Mouse (Mus musculus): ENCODE results near the gene Kcnh3.
"Not testable (repeated sequence)": the region's sequence is repeated elsewhere in the genome, so short reads cannot be mapped to it uniquely, and the experiment has no call there.

Kcnh3 gene

DNA sequence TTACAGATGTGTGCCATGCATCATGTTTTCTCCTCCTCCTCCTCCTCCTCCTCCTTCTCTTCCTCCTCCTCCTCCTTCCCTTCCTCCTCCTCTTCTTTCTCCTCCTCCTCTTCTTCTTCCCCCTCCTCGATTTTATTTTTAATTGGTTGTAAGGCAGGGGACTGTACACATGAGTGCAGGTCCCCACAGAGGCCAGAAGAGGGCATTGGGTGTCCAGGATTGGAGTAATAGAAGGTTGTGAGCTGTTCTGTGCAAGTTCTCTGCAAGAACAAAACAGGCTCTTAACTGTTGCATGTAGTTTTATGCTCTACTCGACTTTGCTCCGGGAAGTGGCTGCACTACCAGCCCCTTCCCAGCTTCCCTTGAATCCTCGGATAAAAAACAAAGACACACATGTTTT lies 15.5 kb downstream of the Kcnh3 start:
- peak; percentile 37 for DNase-seq (ENCODE audit: low spot score)

DNA sequence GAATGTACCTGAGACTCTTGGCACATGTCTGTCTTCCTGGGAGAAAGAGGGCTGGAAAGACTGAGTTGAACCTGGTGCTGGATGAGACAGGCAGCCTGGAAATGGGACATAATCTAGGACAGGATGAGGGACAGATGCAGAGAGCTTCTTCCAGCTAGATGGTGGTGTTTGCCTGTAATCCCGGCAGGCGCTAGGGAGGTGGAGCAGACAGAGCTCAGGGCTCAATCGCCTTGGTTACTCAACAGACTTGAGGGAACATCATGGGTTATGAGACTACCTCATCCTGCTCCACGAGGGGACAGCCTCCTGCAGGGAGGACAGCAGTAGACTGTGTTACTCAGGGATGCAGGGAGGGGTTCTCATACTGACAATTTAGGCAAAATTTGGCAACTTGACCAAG lies 16.6 kb downstream of the Kcnh3 start:
- DNase-seq (ENCODE audit: low spot score): no peak

- DNase-seq (ENCODE audit: low spot score): no peak
These were observed 17.4 kb downstream of the Kcnh3 start for GRCm38 (mm10) chr15:99242045-99242444.

GRCm38 (mm10) chr15:99246736-99247135 lies 22.1 kb downstream of the Kcnh3 start:
- DNase-seq (ENCODE audit: low spot score): not testable (repeated sequence)

DNA sequence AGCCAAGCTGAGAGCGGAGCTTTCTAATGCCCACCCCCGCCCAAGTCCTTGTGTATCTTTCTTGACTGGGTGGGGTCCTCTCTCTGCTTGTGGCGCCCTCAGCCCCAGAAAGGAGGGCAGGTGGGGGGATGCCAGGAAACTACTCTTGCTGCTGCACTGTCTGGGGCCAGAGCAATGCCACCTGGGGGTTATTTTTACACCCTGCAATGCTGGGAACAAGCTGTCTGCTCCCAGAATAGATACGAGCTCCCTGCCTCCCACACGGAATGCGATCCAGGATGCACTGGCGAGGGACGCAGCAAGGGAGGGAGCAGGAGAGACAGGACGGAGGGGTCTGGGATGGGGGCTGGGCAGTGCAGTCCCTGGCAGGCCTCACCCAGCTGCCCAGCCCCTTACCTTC lies 24.3 kb downstream of the Kcnh3 start:
- no peak for DNase-seq (ENCODE audit: low spot score)

DNA sequence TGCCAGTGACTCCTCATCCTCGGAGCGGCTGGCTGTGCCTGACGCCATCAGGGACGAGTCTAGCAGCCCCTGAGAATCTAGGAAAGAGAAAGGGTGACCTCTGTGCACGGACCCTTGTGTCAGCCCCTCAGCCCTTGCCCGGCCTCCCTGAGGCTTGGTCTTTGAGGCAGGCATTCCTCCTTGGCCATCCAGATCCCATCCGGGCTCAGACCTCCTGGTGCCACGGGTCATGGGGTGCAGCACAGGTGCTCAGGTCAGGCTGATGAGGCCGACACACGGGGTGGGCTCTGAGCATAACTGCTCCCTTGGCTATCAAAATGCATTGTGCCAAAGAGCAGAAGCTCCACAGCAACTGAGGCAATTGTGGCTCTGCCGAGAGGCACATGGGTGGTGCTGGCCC lies 25.3 kb downstream of the Kcnh3 start:
- DNase-seq (ENCODE audit: low spot score): no peak

GRCm38 (mm10) chr15:99251111-99251510 lies 26.4 kb downstream of the Kcnh3 start:
- peak; percentile 38 for DNase-seq (ENCODE audit: low spot score)

- DNase-seq (ENCODE audit: low spot score): peak; percentile 100
These were observed 27.1 kb downstream of the Kcnh3 start, which contains the start of gene Mcrs1 for GRCm38 (mm10) chr15:99251626-99252380. TSS of gene Mcrs1 (minus strand) at chr15:99251961.

- DNase-seq (ENCODE audit: low spot score): peak; percentile 52
These were observed 27.9 kb downstream of the Kcnh3 start for GRCm38 (mm10) chr15:99252381-99253174.

- DNase-seq (ENCODE audit: low spot score): not testable (repeated sequence)
These were observed 28.5 kb downstream of the Kcnh3 start for GRCm38 (mm10) chr15:99253175-99253479.

DNA sequence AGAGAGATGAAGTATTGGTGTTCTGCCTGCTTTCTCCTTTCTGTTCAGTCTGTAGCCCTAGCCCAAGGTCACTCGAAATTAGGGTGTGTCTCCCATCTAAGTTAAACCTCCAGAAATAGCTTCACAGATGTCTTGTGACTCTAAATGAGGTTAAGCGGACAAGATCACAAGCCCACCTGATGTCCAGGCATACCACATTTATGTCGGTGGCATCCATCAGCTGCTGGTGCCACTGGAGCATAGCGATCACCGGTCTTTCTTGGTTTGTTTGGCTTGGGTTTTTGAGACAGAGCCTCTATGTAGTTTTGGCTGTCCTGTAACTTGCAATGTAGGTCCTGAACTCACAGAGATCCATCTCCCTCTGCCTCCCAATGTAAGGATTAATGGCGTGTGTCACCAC lies 29.1 kb downstream of the Kcnh3 start:
- no peak for DNase-seq (ENCODE audit: low spot score)

DNA sequence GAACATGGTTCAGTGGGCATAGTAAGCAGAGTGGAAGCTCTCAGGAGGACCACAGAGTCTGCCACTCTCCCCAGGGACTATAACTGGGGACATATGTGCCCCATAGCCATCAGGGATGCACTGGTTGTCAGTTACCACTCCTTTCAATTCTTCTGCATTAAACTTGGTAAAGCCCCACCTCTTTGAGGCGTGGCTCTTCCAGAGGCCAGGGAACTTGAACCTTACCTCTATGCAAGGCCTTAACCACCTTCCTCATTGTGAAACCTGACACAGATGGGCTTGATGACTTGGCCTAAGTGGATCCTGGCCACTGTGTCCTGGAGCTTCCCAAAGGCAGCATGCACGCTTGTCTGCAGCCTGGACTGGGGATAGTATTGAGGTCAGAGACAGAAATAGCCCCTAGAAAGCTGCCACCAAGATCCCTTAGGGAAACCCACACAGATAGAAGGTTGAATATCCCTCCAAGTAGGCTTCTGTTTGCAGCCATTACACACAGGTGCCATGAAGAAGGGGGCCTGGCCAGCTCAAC lies 29.9 kb downstream of the Kcnh3 start:
- DNase-seq (ENCODE audit: low spot score): no peak

- DNase-seq (ENCODE audit: low spot score): peak; percentile 21
These were observed 30.6 kb downstream of the Kcnh3 start for GRCm38 (mm10) chr15:99255241-99255749.

DNA sequence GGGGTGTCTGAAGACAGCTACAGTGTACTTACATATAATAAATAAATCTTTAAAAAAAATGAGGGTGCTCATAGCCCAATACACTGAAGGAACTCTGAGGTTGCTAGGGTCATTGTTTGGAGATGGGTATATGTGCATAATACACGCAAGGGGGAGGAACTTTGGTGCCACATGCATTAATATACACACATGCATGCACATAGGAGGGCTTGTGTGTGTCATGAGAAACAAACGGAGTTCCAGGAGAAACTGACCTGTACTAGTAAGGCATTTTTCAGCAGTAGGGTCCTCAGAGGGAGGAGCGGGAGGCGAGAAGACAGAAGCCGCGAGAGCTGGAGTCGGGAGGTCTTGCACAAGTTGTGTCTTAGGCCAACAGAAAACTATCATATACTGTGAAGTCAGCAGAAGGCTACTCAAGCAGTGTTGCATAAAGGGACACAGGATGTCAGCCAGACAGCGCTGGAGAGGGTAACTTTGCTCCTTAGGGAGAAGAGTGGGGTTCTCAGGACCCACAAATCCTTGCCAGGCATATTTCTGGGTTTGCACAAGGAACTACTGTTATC lies 34.6 kb downstream of the Kcnh3 start:
- DNase-seq (ENCODE audit: low spot score): peak; percentile 81

DNA sequence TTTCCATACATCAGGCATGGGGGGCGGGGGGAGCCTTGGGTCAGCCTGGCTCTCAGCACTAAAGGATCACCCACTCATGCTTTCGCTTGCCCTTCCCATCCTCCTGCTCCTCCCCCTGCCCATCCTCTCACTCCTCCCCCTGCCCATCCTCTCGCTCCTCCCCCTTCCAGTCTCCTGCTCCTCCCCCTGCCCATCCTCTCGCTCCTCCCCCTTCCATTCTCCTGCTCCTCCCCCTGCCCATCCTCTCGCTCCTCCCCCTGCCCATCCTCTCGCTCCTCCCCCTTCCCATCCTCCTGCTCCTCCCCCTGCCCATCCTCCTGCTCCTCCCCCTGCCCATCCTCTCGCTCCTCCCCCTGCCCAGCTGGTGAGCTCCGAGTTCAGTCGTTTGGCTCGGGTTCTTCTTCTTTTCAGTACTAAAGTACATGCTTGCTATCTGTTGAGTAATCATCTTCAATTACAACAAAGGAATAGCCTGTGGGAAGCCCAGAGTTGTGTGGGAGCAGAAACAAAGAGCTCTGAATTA lies 35.1 kb downstream of the Kcnh3 start:
- peak; percentile 89 for DNase-seq (ENCODE audit: low spot score)

- no peak for DNase-seq (ENCODE audit: low spot score)
These were observed 38.0 kb downstream of the Kcnh3 start for GRCm38 (mm10) chr15:99262702-99263101.

DNA sequence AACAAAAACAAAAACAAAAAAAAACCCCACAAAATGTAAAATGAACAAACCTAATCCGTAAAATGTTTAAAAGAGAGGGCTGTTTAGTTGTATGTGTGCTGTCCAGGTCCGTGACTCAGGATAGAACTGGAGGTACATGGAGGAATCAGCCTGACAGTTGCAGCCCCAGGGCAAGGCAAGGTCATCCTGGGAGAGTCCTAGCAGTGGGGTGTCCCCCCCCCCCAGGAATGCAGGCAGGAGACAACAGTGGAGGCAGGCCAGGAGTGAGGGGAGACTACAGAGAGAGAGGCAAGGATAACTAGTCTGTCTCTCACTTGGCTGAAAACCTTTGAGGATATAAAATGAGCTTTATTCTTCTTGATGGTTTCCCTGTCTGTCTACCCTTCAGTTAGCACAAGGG lies 39.7 kb downstream of the Kcnh3 start:
- no peak for DNase-seq (ENCODE audit: low spot score)

- peak; percentile 89 for DNase-seq (ENCODE audit: low spot score)
These were observed 41.0 kb downstream of the Kcnh3 start for GRCm38 (mm10) chr15:99265679-99266078.

DNA sequence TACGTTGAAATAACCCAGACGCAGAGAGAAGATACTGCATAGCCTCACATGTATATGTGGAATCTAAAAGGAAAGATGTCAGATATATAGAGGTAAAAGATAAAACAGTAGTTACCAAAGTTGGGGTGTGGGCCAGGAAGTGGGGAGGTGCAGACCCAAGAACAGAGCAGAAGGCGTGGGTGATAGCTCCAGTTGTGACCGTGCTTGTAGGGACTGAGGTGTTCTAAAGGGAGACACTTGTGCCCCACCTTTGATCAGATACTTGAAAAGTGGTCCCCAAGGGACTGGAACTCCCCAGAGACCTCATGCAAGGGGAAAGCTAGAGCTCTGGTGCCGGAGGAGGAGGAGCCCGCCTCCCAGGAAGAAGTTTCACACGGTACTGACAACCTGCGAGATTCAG lies 51.4 kb downstream of the Kcnh3 start:
- no peak for DNase-seq (ENCODE audit: low spot score)

- no peak for DNase-seq (ENCODE audit: low spot score)
These were observed 53.6 kb downstream of the Kcnh3 start for GRCm38 (mm10) chr15:99278271-99278670.

- no peak for DNase-seq (ENCODE audit: low spot score)
These were observed 58.8 kb downstream of the Kcnh3 start for GRCm38 (mm10) chr15:99283456-99283855.

GRCm38 (mm10) chr15:99284527-99285188 lies 60.0 kb downstream of the Kcnh3 start:
- DNase-seq (ENCODE audit: low spot score): peak; percentile 21
